Mouse (Mus musculus) CH12.LX (cell line): ENCODE results near the gene Fem1b.

ENCODE experiments used
- CTCF ChIP-seq, 2 experiments: IDR thresholded peaks in 1 of 2; conservative IDR thresholded peaks in 1 of 2; 2 replicates each; pipeline ENCODE4 v1.5.1; 2011 to 2012; ENCODE audit warnings: low read depth in 2 of 2, low read length in 2 of 2, improper control_type of control experiment in 1 of 2, inconsistent platforms in 1 of 2, mild to moderate bottlenecking in 1 of 2, moderate library complexity in 1 of 2
- JUND ChIP-seq: conservative IDR thresholded peaks from 2 replicates; pipeline ENCODE4 v1.6.1; 2011; ENCODE audit warnings: low read depth, low read length, improper control_type of control experiment
- MAFK ChIP-seq: IDR thresholded peaks from 2 replicates; pipeline ENCODE4 v1.6.1; 2011; ENCODE audit warnings: low read length, improper control_type of control experiment; ENCODE audit not compliant: insufficient replicate concordance
- MXI1 ChIP-seq: IDR thresholded peaks from 2 replicates; pipeline ENCODE4 v1.6.1; 2011; ENCODE audit warnings: mild to moderate bottlenecking, low read depth, low read length, improper control_type of control experiment
- NELFE ChIP-seq: IDR thresholded peaks from 2 replicates; pipeline ENCODE4 v1.6.1; 2011; ENCODE audit warnings: low read depth, low read length, improper control_type of control experiment
- POLR2A ChIP-seq: IDR thresholded peaks from 2 replicates; pipeline ENCODE4 v1.6.1; 2011; ENCODE audit warnings: low read depth, mild to moderate bottlenecking, improper control_type of control experiment, low read length
- RAD21 ChIP-seq: IDR thresholded peaks from 2 replicates; pipeline ENCODE4 v1.6.1; 2011; ENCODE audit warnings: low read depth, mild to moderate bottlenecking, low read length, improper control_type of control experiment, moderate library complexity
- SIN3A ChIP-seq: IDR thresholded peaks from 2 replicates; pipeline ENCODE4 v1.6.1; 2012; ENCODE audit warnings: low read length, improper control_type of control experiment, inconsistent platforms
- USF1 ChIP-seq: IDR thresholded peaks from 2 replicates; pipeline ENCODE4 v1.6.1; 2014; ENCODE audit warnings: low read depth, mild to moderate bottlenecking, inconsistent platforms, low read length, improper control_type of control experiment

DNA sequence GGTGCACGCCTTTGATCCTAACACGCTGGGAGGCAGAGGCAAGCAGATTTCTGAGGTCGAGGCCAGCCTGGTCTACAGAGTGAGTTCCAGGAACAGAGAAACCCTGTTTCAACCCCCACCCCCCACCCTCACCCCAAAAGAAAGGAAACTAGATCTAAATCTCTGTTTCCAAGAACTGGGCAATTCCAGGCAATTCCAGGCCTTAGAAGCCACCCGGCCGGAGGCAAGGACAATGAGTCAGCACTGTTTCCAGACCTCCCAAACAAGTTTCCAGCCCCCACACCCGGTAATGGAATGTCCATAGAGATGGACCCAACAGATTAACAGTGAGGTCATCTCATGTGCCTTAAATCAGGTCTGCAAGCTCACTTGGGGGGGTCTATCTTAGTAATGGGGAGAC lies 18.1 kb upstream of the Fem1b start:
- TF ChIP-seq SIN3A (no peak), RAD21 (no peak), MXI1 (no peak), CTCF (conservative IDR thresholded peaks at IDR 0.05 in 1 of 2, IDR thresholded peaks at IDR 0.05 in 1 of 2; ENCODE audit: low read depth in 2 of 2, low read length in 2 of 2) (no peak), POLR2A (no peak), USF1 (no peak), MAFK (no peak), JUND (no peak), NELFE (no peak)
